Mouse (Mus musculus): ENCODE results near the gene Tnfrsf9.
"Not testable (repeated sequence)": the region's sequence is repeated elsewhere in the genome, so short reads cannot be mapped to it uniquely, and the experiment has no call there.

The Tnfrsf9 gene

DNA sequence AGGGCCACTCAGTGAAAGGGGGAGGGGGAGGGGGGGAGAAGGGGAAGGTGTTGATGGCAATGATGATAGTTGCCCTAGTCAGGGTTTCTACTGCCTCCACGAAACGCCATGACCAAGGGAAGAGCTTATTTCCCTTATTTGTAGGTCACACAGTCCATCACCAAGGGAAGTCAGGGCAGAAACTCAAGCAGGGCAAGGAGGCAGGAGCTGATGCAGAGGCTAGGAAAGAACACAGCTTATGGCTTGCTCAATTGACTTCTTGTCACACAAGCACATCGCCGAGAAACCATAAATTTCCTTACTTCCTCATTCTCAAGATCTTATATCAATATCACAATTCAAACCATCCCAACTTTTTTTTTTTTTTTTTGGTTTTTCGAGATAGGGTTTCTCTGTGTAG, 23.1 kb upstream of the Tnfrsf9 start:
- in situ Hi-C loops (cut with MseI, MboI): no loop called here

DNA sequence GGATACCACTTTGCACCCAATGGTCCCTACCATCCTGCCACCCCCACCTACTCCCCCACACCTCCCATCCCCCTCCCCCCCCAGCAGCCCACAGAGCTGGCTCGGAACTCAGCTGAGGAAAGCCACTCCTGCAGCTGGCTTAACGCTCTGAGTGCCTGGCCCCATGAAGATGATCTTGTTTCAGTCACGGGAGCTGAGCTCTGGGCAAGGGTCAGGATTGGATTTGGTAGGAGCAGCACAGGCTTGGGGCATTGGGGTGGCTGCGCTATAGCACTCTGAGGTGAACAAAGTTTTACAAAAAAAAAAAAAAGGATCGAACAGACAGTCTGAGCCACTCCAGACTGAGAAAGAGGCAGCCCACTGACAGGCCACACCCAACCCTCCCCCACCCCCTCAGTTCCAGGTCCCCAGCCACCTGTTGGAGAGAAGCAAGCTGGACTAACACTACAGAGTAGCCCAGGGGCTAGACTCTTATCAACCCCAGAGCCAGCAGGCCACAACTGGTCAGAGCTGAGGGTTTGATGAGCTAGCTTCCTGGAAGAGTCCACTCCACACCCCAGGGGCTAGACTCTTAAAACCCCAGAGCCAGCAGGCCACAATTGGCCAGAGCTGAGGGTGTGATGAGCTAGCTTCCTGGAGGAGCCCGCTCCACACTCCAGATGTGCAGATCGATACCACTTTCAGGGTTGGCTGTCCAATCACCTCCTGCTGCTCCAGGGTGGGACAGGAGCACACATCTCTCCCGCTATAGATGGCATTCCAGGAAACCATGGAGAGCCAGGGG, 19.5 kb upstream of the Tnfrsf9 start:
- in situ Hi-C loops (cut with MseI, MboI): loop anchor here in 1 of 2 experiments (5.0 kb wide), 1 partner anchor 238 kb away; no protein-coding TSS in a partner anchor

DNA sequence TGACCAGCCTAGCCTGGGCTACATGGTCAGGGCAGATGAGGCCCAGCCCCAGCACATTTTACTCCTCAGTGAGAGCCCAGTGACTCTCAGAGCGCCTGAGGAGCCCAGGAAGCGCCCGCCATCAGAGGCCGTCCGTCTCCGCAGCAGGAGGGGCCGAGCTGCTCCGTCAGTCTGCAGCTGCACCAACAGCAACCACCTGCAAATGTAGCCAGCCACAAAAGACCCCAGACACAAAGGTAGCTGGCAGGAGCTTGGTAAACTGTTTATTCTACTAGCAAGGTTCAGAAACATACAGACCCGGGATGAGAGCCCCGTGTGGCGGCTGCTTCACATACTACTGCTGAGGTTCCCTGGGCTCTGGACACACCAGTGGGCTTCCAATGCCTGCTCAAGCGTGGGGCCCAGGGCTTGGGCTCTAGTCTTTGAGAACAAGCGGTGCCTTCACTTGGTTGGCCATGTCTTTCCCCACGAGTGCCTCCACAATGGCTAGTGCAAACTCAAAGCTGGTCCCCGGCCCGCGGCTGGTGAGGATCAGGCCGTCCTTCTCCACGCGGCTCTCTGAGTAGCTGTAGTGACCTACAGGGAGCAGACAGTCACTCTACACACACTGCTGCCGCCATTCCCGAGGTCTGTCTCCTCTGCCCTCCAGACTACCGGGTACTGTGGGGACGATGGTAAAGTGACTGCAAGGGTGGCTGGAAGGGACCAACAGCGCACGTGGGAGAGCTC, 17.3 kb upstream of the Tnfrsf9 start:
- in situ Hi-C loops (cut with MseI, MboI): loop anchor here in 1 of 2 experiments (5.0 kb wide), 1 partner anchor 240 kb away; no protein-coding TSS in a partner anchor

DNA sequence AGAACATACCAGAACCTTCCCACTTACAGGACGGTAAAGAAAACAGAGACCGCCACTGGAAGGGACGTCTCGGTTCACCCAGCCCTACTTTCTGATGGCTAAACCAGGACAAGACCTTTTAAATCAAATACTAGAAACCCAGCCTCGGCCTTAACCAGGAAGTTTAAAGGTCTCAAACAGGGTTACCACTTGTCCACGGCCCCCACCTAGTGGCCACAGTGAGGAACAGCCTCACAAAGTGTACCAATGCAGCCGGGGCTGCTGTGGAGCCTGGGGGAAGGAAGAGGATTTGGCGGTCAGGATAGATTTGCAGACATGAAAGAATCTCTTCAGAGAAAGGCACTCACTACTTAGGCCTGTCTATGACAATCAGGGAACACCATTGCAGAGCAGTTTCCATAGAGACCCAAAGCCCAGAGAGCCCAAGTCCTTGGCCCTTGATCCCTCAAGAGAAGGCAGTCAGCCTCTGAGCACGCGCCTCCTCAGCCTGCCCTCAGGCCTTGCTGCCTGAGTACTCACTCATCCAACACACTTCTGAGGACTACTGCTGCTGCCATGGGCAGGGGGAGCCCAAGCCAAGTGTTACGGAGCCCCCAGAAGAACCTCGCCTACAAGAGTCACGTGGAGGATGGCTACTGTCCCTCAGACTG, 15.5 kb upstream of the Tnfrsf9 start:
- in situ Hi-C loops (cut with MseI, MboI): loop anchor here in 1 of 2 experiments (5.0 kb wide), 1 partner anchor 242 kb away; no protein-coding TSS in a partner anchor

DNA sequence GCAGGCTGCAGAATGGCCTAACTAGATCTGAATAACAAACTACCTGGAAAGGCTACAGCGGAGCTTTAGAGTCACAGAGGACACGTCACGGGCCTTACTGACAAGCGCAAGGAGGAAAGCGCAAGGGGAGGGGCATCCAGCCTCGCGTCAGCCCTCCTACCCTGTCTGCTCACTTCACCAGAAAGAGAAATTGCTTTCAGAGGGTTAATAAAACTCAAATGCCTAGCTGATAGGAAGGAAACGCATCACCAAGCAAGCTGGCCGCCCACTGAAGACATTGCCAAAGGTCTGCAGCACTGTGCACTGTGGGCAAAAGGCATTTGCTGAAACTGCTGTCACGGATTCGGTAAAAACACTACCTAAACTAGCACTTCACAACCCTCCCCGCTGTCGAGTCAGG, 13.9 kb upstream of the Tnfrsf9 start:
- in situ Hi-C loops (cut with MseI, MboI): loop anchor here in 1 of 2 experiments (5.0 kb wide), 1 partner anchor 243 kb away; no protein-coding TSS in a partner anchor

DNA sequence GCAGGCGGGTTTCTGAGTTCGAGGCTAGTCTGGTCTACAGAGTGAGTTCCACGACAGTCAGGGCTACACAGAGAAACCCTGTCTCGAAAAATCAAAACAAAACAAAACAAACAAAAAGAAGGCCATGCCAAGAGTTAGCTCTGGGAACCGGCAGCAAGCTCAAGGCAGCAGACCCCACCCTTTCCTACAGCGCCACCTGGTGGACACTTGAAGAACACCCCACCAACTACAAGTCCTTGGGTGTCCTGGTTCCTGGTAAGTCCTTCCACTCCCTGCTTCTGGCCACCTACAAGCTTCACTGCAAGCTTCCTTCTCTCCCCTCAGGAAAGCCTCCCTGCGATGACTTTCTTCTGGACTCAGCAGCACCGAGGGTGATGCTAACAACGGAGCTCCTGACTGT, 12.7 kb upstream of the Tnfrsf9 start:
- in situ Hi-C loops (cut with MseI, MboI): loop anchor here in 1 of 2 experiments (5.0 kb wide), 1 partner anchor 244 kb away; no protein-coding TSS in a partner anchor

DNA sequence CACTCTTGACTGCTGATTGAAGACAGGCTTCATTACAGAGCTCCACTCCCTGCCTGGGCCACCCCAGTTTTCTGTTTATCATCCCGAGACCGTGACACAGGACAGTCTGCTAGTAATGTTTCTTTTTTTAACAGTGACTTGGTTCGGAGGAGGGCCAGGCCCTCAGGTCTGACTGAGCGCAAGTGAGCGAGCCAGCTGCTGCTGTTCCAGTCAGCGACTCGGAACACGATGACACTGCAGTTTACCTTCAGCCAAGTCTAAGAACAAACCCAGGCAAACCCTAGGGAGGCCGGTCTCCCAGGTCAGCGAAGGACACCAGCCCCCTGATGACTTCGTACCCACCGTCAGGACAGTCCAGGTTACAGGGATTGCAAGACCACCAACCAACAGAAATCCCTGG, 12.3 kb upstream of the Tnfrsf9 start:
- in situ Hi-C loops (cut with MseI, MboI): loop anchor here in 1 of 2 experiments (5.0 kb wide), 1 partner anchor 245 kb away; no protein-coding TSS in a partner anchor

DNA sequence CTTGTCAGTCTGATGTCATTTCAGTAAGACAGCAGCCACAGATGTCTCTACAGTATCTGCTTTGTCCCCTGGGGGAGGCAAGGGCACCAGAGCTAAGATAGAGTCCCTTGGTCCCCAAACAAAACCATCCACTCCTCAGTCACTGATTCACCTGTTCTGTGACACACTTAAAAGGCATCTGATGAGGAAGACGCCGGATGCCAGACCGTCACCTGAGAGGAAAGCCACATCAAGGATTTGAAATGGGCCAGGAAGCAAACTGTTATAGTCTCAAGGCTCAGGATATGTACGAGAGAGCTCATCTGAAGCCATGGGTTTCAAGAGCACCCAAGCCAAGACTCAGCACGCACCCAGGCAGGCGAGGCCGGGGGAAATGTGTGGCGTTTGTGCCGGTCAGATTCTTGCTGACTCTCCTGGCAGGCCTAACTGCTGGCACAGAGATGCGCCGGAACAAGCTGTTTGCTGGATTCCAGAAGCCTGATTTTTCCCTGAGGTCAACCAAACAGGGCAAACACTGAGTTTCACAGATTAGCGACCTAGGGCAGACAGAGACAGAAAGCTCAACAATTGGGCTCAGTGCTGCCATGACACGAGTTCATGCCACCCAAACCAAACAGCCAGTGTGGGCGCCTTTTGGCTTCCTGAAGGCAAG, 11.1 kb upstream of the Tnfrsf9 start:
- in situ Hi-C loops (cut with MseI, MboI): loop anchor here in 1 of 2 experiments (5.0 kb wide), 1 partner anchor 246 kb away; no protein-coding TSS in a partner anchor

DNA sequence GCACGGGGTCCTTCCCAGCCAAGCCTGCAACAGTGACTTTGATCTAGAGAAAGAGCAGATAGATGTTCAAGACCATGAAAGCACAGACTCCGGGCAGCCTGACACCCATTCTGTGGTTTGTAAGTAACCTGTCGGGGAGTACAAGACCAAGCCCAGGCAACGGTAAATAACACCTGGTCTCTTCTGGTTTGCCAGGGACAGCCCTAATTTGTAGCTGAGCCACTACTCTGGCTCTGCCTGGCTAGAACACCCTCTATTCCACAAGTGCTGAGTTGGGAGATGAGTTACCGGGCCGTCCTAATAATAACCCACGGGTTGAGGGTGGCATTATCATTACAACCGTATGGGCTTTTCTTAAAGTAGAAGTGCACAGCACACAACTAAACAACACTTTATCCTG, 7.3 kb upstream of the Tnfrsf9 start:
- in situ Hi-C loops (cut with MseI, MboI): no loop called here

DNA sequence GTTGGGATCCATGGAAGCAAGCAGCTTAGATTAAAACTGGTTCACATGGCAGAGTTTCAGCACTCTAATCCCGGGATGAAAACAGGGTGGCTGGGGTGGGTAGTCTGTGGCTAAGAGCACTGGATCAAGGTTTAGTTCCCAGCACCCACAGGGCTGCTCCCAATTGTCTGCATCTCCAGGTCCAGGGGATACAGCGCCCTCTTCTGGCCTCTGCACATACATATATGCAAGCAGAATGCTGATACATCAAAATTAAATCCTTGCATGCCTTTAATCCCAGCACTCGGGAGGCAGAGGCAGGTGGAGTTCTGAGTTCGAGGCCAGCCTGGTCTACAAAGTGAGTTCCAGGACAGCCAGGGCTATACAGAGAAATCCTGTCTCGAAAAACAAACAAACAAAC, 5.8 kb upstream of the Tnfrsf9 start:
- in situ Hi-C loops (cut with MseI, MboI): not testable (repeated sequence)

DNA sequence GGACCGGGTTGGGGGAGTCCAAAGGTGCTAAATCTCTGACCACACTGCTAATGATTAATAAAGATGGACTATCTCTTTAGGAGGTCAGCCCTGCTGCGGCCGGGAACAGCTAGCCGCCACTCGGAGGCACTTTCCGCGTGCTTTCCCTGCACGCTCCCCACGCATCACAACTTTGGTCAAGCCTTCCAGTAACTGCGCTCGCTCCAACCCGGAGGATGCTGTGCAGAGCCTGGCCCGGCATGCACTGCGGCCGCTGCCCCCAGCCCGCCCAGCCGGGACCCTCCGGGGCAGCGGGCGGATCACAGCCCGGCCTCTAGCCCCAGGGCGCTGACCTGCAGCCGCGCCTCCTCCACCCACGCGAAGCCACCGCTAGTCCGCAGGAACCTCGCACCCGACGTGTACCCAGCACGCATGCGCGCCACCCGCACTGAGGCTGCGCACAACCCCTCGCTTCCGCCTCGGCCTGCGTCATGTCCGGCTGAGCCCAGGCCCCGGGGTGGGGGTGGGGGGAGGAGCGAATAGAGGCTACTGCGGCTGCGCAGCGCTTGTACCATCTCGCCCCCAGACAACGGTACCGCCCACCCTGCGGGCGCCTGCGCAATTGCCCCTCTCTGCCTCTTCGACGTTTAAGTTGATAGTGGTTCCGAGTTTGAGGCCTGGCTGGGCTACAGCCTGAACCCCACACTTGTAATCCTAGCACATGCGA, 4.8 kb upstream of the Tnfrsf9 start:
- in situ Hi-C loops (cut with MseI, MboI): no loop called here

DNA sequence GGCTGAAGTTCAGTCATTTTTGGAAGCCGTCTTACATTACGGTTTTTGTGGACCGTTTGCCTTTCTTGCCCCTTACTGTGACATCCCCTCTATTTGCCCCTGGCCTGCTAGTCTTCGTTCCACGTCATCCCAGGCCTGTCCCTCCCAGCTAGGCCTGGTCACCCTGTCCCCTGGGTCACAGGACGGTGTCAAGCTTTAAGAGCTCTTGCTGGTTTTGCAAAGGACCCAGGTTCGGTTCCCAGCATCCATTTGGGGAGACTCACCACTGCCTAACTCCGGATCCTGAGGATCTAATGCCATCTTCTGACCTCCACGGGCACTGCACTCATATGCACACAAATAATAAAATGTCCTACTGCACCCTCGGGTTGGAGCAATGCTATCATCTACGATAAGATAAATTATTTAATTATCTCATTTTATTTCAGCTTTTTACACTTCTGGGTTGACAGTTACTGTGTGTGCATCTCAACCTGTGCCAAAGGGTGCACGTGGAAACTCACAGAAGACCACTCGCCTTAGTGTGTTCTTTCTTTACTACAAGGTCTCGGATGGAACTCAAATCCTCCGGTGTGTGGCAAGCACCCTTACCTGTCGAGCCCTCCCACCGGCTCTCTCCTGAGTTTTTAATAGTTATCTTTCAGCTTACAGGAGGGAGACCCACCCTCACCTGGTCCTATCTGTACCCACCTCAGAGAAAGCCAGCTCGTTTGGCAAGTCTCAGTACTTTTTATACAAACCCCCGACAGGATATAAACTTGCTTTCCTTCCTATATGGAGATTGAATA, 4.0 kb upstream of the Tnfrsf9 start:
- in situ Hi-C loops (cut with MseI, MboI): no loop called here

DNA sequence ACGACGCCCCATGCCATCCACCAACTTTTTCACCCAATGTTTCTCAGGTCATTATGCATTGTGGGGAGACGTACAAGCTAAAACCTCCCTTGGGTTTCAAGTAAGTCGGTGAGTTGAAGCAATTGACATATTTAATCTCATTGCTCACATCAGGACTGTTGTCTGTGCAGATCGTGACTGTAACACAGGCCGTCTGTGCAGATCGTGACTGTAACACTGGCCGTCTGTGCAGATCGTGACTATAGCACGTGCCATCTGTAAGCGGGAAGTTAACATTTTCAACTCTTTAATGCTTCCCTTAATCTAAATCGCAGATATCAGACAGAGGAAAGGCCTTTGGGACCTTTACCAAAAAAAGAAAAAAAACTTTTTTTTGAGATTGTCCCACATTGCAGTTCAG, 619 bp upstream of the Tnfrsf9 start:
- in situ Hi-C loops (cut with MseI, MboI): no loop called here

DNA sequence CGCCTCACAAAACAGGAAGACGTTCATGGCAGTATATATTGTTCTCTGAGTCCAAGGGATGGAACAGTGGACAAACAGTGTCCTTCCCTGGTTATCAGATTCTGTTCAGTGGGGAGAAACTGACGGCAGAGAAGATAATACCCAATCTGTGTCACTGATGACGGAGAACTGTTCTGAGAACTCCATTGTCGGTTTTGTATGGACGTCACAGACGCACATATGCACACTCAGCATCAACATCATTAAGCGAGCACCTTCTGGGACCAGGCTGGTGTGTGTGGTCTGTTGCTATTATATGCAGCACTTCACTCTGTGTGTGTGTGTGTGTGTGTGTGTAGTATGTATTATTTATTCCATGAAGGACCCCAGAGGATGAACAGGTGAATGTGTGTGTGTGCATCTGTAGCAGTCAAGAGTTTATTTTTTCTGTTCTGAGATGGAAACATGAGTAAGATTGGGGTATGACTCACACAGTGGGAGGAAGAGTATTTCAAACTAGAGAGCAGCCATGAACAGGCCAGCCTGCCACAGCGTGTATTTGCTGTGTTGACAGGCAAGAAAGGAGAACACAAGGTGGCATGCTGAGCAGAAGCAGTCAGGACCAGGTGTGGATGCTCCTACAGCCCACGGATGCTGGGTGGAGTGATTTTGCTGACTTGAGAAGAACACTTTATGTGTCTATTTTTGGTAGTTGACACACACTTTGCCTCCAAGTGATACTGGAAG, 982 bp downstream of the Tnfrsf9 start:
- in situ Hi-C loops (cut with MseI, MboI): no loop called here

DNA sequence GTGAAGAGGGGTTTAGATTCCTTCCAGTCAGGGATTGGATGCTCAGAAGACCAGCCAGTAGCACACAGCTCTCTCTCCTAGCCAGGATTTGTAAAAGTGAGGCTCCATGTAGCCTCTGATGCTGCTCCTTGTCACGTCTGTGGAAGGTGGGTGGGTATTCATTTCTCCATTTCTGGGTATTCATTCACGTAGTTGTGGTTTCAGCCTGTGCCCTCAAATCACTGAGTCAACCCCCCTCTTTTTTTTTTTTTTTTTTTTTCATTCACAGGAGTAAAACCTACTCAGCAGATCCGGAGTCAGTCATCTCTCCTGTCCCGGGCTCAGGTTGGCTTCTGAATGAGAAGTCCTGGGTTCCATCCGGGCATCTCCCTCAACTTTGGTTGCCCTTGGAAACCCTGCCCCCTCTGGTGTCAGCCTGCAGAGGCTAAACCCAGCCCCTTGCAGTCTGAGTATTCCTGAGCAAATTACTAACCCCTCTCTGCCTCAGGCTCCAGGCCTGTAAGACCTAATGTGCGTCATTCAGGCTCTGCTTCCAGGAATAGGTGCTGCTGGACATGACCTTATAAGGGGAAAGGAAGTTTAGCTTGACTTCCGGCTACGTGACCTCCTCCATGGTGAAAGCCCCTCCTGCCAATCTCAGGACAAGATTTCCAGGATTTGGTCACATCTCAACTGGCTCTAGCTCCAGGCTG, 3.1 kb downstream of the Tnfrsf9 start:
- in situ Hi-C loops (cut with MseI, MboI): no loop called here

DNA sequence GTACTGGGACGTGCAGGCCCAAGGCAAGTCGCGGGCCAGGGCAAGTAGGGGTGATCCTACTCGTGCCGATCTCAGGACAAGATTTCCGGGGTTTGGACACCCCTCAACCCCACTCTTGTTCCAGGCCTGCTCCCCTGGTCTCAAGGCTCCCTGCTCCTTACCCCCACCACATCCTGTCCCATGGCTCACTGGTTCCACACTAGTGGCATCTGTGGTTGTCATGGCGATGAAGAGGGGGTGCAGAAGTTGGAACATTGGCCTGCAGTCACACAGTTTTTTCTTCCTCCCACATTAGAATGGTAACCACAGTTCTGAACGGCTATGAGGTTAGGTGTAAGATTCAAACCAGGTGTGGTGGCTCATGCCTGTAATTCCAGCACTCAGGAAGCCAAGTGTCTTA, 6.8 kb downstream of the Tnfrsf9 start:
- in situ Hi-C loops (cut with MseI, MboI): no loop called here

DNA sequence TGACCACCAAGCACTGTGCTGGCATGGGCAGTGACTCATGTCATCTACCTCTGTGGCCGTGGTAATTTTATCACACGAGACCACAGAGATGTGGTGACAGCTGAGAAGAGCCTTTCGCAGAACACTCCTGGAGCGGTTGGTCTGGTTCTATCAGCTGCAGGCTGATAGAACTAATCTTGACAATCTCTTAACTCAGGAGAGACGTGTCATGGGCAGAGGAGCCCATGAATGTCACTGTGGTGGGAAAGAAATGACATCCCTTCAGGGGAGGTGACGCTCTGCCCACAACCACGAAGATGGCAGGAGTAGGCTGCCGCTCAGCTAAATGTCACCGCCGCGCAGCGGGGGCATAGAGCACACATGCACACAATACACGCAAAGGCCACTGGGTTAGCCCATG, 9.9 kb downstream of the Tnfrsf9 start:
- in situ Hi-C loops (cut with MseI, MboI): no loop called here

DNA sequence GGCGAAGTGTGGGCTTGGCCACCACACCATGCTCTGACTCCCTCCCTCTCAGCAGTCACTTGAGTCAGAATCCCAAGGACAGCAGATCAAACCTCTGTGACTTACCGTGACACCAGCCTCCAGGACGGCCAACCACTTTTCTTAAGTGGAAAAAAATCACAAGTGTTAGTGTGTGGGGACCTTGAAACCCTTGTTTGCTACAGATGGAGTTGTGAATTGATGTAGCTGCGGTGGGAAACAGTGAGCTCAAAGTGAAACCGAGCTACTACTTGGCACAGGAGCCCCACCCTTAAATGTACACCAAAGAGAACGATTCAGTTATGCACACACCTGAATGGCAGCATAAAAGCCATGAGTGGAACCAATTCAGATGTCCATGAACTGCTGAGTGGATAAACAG, 10.6 kb downstream of the Tnfrsf9 start:
- in situ Hi-C loops (cut with MseI, MboI): no loop called here

DNA sequence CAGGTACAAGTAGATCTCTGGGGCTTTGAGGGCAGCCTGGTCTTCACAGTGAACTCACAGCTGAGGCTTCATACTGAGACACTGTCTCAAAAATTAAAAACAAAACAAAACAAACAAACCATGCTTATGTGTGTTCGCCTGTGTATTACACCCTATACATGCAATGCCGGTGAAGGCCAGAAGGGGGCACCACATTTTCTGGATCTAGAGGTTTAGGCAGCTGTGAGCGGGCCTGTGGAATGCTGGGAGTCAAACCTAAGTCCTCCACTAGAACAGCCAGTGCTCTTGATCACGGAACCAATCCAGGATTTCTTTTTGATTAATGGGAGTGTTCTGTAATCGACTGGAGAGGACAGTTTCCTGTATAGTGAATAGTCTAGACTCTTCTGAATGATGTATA, 11.6 kb downstream of the Tnfrsf9 start:
- in situ Hi-C loops (cut with MseI, MboI): no loop called here

Data from mouse trophoblast stem cell (cell line).